Mouse (Mus musculus): Measurements from ENCODE around the gene Itgb1bp1. TPM values are rescaled to one million over a fixed set of nuclear protein-coding genes. Genes with fewer than 3 reads are reported as not detected.
A peak's percentile ranks its signal among the peaks of the same experiment; 100 is the strongest.

Itgb1bp1 gene
- polyA plus RNA-seq, 1 experiment from 2014 or later: 43.8 TPM

GRCm38 (mm10) chr12:21289651-21290050 lies 3.6 kb upstream of the Itgb1bp1 start:
- 83% methylated on average over 6 of the region's 6 CpGs for WGBS
- H3K9me3 ChIP-seq: no peaks in the 10 kb centered on the region

GRCm38 (mm10) chr12:21288716-21289395 lies 2.8 kb upstream of the Itgb1bp1 start:
- Histone ChIP-seq H3K36me3 (peaks cover 35% of the 10 kb centered on the region), H3K9ac (replicated peaks) (no peak overlapping the region), H3K4me2 (replicated peaks) (no peak overlapping the region), H3K9me3 (no peaks in the 10 kb centered on the region), H3K4me1 (peaks cover 19% of the 10 kb centered on the region), H3K27me3 (no peaks in the 10 kb centered on the region), H3K4me3 (no peak overlapping the region), H3K27ac (replicated peaks) (no peak overlapping the region)
- ATAC-seq (ENCODE audit: low FRiP score, low read depth): no peak
- WGBS: 91% methylated on average over 3 of the region's 3 CpGs

More at GRCm38 (mm10) chr12:21289651-21290050, 3.6 kb upstream of the Itgb1bp1 start:
- Histone ChIP-seq H3K27ac (replicated peaks) (no peak overlapping the region), H3K36me3 (peaks cover 43% of the 10 kb centered on the region), H3K27me3 (no peaks in the 10 kb centered on the region), H3K4me3 (no peak overlapping the region), H3K4me1 (peaks cover 19% of the 10 kb centered on the region), H3K4me2 (replicated peaks) (no peak overlapping the region), H3K9ac (replicated peaks) (no peak overlapping the region)
- ATAC-seq (ENCODE audit: low FRiP score, low read depth): no peak

- 40% methylated on average over 18 of the region's 18 CpGs for WGBS
- Histone ChIP-seq H3K27ac (replicated peaks) (peak overlapping the region; percentile 84), H3K4me2 (replicated peaks) (peak overlapping the region; percentile 73), H3K4me1 (peaks cover 19% of the 10 kb centered on the region), H3K4me3 (peak overlapping the region; percentile 57), H3K9ac (replicated peaks) (peak overlapping the region; percentile 64), H3K9me3 (no peaks in the 10 kb centered on the region), H3K27me3 (no peaks in the 10 kb centered on the region), H3K36me3 (peaks cover 16% of the 10 kb centered on the region)
- peak; percentile 36 for ATAC-seq (ENCODE audit: low FRiP score, low read depth)
These were observed 897 bp upstream of the Itgb1bp1 start for GRCm38 (mm10) chr12:21286712-21287650.

- Histone ChIP-seq H3K27ac (replicated peaks) (peak overlapping the region; percentile 77), H3K4me2 (replicated peaks) (peak overlapping the region; percentile 73), H3K4me1 (peaks cover 19% of the 10 kb centered on the region), H3K9me3 (no peaks in the 10 kb centered on the region), H3K27me3 (no peaks in the 10 kb centered on the region), H3K4me3 (peak overlapping the region; percentile 57), H3K9ac (replicated peaks) (peak overlapping the region; percentile 79), H3K36me3 (peaks cover 3% of the 10 kb centered on the region; the same call in 1 of the 2 replicates)
- peak; percentile 14 for ATAC-seq (ENCODE audit: low FRiP score, low read depth)
- WGBS: under 1% methylated on average over 42 of the region's 47 CpGs
These were observed 409 bp downstream of the Itgb1bp1 start for GRCm38 (mm10) chr12:21285508-21286242.

GRCm38 (mm10) chr12:21284761-21285441 lies 1.2 kb downstream of the Itgb1bp1 start, which contains the start of gene Cpsf3:
TSS of gene Cpsf3 (plus strand) at chr12:21285391.
- H3K4me2 ChIP-seq (replicated peaks): peak within 1 kb of the TSS; percentile 73
- 58% methylated on average over 11 of the region's 11 CpGs for WGBS
- no peaks in the 10 kb centered on the region for H3K9me3 ChIP-seq
- no peaks in the 10 kb centered on the region for H3K27me3 ChIP-seq
- H3K4me3 ChIP-seq: peak within 1 kb of the TSS; percentile 57
- H3K4me1 ChIP-seq: peaks cover 19% of the 10 kb centered on the region
- H3K27ac ChIP-seq (replicated peaks): peak within 1 kb of the TSS; percentile 84
- H3K9ac ChIP-seq (replicated peaks): peak within 1 kb of the TSS; percentile 79
- H3K36me3 ChIP-seq: no peaks in the 10 kb centered on the region
- ATAC-seq (ENCODE audit: low FRiP score, low read depth): no peak

GRCm38 (mm10) chr12:21277352-21277864 lies 8.7 kb downstream of the Itgb1bp1 start:
- ATAC-seq (ENCODE audit: low FRiP score, low read depth): no peak
- Histone ChIP-seq H3K27me3 (no peaks in the 10 kb centered on the region), H3K27ac (replicated peaks) (no peak overlapping the region), H3K9ac (replicated peaks) (no peak overlapping the region), H3K4me1 (no peaks in the 10 kb centered on the region), H3K4me2 (replicated peaks) (no peak overlapping the region), H3K4me3 (no peak overlapping the region), H3K36me3 (0 out of 2 replicates have a peak, but pooled peaks cover 7% of the 10 kb centered on the region), H3K9me3 (no peaks in the 10 kb centered on the region)
- WGBS: 82% methylated on average over 1 of the region's 1 CpGs

- H3K4me1 ChIP-seq: no peaks in the 10 kb centered on the region
- WGBS: 80% methylated on average over 7 of the region's 7 CpGs
These were observed 11.6 kb downstream of the Itgb1bp1 start for GRCm38 (mm10) chr12:21274446-21274845.

GRCm38 (mm10) chr12:21268083-21268616 lies 17.9 kb downstream of the Itgb1bp1 start:
- Histone ChIP-seq H3K9ac (replicated peaks) (no peak overlapping the region), H3K36me3 (peaks cover 80% of the 10 kb centered on the region), H3K9me3 (no peaks in the 10 kb centered on the region), H3K4me3 (no peak overlapping the region), H3K4me2 (replicated peaks) (no peak overlapping the region), H3K27me3 (no peaks in the 10 kb centered on the region), H3K4me1 (no peaks in the 10 kb centered on the region), H3K27ac (replicated peaks) (no peak overlapping the region)
- 94% methylated on average over 8 of the region's 8 CpGs for WGBS
- ATAC-seq (ENCODE audit: low FRiP score, low read depth): no peak

More at GRCm38 (mm10) chr12:21274446-21274845, 11.6 kb downstream of the Itgb1bp1 start:
- Histone ChIP-seq H3K36me3 (peaks cover 33% of the 10 kb centered on the region), H3K4me3 (no peak overlapping the region), H3K9ac (replicated peaks) (no peak overlapping the region), H3K27me3 (no peaks in the 10 kb centered on the region), H3K9me3 (no peaks in the 10 kb centered on the region), H3K4me2 (replicated peaks) (no peak overlapping the region), H3K27ac (replicated peaks) (no peak overlapping the region)
- no peak for ATAC-seq (ENCODE audit: low FRiP score, low read depth)

- peak; percentile 44 for ATAC-seq (ENCODE audit: low FRiP score, low read depth)
- Histone ChIP-seq H3K27ac (replicated peaks) (no peak overlapping the region), H3K36me3 (peaks cover 83% of the 10 kb centered on the region), H3K4me2 (replicated peaks) (no peak overlapping the region), H3K27me3 (no peaks in the 10 kb centered on the region), H3K4me1 (no peaks in the 10 kb centered on the region), H3K9ac (replicated peaks) (no peak overlapping the region), H3K9me3 (no peaks in the 10 kb centered on the region), H3K4me3 (no peak overlapping the region)
- WGBS: 82% methylated on average over 2 of the region's 2 CpGs
These were observed 19.3 kb downstream of the Itgb1bp1 start for GRCm38 (mm10) chr12:21266784-21267098.

- Histone ChIP-seq H3K9ac (replicated peaks) (no peak overlapping the region), H3K36me3 (peaks cover 83% of the 10 kb centered on the region), H3K9me3 (no peaks in the 10 kb centered on the region), H3K27ac (replicated peaks) (no peak overlapping the region), H3K4me2 (replicated peaks) (no peak overlapping the region), H3K27me3 (no peaks in the 10 kb centered on the region), H3K4me3 (no peak overlapping the region), H3K4me1 (no peaks in the 10 kb centered on the region)
- WGBS: 78% methylated on average over 14 of the region's 14 CpGs
- peak; percentile 79 for ATAC-seq (ENCODE audit: low FRiP score, low read depth)
These were observed 19.9 kb downstream of the Itgb1bp1 start for GRCm38 (mm10) chr12:21265946-21266783.
